Mouse (Mus musculus): ENCODE measurements around the gene Man1a.

DNA sequence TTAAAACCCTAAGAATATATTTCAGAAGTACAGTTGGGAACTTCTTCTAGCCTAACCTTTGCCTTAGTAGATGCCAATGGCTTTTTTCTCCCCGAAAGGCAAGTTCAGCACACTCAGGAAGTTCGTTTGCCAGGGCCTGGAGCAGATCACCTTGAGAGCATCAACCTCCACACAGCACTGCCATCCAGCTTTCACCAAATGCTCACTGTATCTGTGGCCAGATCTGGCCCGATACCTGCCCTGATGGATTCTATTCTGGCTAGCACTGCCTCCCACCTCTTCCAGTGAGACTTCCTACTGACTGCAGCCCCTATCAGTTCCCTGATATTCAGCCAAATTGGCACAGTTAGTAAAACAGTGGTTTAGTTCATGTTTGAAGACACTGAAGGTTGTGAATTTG, 202.2 kb downstream of the Man1a start:
- TF ChIP-seq CTCF (IDR thresholded peaks at IDR 0.05; ENCODE audit: control insufficient read depth, insufficient read depth, insufficient read length) (no peak), MAX (IDR thresholded peaks at IDR 0.05) (no peak), FOSL1 (IDR thresholded peaks at IDR 0.05; ENCODE audit: insufficient read depth, low read length, poor library complexity, severe bottlenecking) (no peak)
